In the genomic region with DNA sequence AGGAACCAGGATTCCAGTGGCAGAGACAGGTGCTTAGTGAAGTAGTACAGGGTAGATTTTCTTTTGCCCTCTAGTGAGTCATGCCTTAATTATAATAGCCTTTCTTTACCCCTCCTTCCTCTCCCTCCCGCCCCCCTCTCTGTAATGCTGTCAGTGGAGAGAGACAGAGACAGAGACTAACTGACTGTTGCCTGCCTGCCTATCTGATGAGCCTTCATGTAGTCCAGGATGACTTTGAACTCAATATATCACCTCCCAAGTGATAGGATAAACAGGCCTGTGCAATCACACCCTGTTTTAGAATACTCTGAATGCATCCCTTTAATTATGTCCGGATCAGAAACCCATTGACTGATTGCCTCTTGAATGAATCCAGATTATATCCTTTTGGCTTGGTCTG, we compare ENCODE assay signal across 16 mouse cellular contexts.
"Had no signal": no experiment of that assay in that cellular context is flagged by ENCODE, and none has a peak within 500 bp of the region (broad histone marks: within the 10 kb centered on the region; RNA-seq: fewer than 3 reads in every experiment).

No protein-coding gene starts in this region.

- H3K27ac ChIP-seq: limb, embryonic 12.5 days; liver, embryonic 13.5 days; lung, embryonic 15.5 days; midbrain, embryonic 15.5 days; neural tube, embryonic 12.5 days; stomach, embryonic 15.5 days had no signal

- H3K36me3 ChIP-seq: limb, embryonic 12.5 days; liver, embryonic 13.5 days; lung, embryonic 15.5 days; midbrain, embryonic 15.5 days; neural tube, embryonic 12.5 days; stomach, embryonic 15.5 days had no signal

- ATAC-seq: liver, postnatal 0 days; midbrain, embryonic 15.5 days had no signal

- H3K9ac ChIP-seq: limb, embryonic 12.5 days; liver, embryonic 13.5 days; liver, postnatal 0 days; lung, embryonic 15.5 days; midbrain, embryonic 15.5 days; neural tube, embryonic 12.5 days; stomach, embryonic 15.5 days had no signal

- DNase-seq: kidney, adult 11 months; kidney, postnatal 14 days; layer of hippocampus, adult 9-11 months; layer of hippocampus, postnatal 36 days; liver; liver, embryonic 13.5 days; liver, postnatal 0 days; lung, postnatal 14 days; right cerebral cortex, postnatal 14 days; thymus, adult 2 months; thymus, postnatal 25 days had no signal

- H3K4me3 ChIP-seq: limb, embryonic 12.5 days; liver, embryonic 13.5 days; lung, embryonic 15.5 days; midbrain, embryonic 15.5 days; neural tube, embryonic 12.5 days; stomach, embryonic 15.5 days had no signal

- H3K27me3 ChIP-seq: limb, embryonic 12.5 days; liver, embryonic 13.5 days; lung, embryonic 15.5 days; midbrain, embryonic 15.5 days; neural tube, embryonic 12.5 days; stomach, embryonic 15.5 days had no signal

- H3K4me1 ChIP-seq: limb, embryonic 12.5 days; midbrain, embryonic 15.5 days; neural tube, embryonic 12.5 days; stomach, embryonic 15.5 days had no signal

- H3K4me2 ChIP-seq: limb, embryonic 12.5 days; liver, embryonic 13.5 days; lung, embryonic 15.5 days; midbrain, embryonic 15.5 days; neural tube, embryonic 12.5 days; stomach, embryonic 15.5 days had no signal

- H3K9me3 ChIP-seq: limb, embryonic 12.5 days; liver, embryonic 13.5 days; lung, embryonic 15.5 days; midbrain, embryonic 15.5 days; neural tube, embryonic 12.5 days; stomach, embryonic 15.5 days had no signal
